Comparison of ENCODE assay signal across 13 mouse cellular contexts in the genomic region with DNA sequence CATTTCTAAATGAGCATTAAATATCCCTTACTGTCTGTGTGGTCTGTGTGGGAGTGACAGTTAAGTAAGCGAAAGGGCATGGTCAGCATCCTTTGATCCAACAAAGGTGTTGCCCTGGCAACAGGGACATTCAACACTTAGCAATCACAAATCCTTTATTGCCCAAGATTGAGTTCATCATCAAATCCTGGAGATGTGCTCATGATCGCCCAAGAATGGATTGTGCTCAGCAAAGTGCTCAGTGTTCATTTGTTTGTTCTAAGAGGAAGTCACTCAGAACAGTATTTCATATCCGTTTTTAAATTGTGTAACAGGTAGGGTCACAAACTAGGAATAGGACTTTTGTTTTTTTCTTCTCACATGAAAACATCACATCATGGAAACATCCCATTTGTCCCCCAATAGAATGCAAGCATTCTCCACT.
A peak's percentile ranks its signal among the peaks of the same experiment; 100 is the strongest.
DNase-seq lines count a peak whose midpoint lies in the region; TF ChIP-seq lines count a peak whose summit lies in the region.
"Had no signal": no experiment of that assay in that cellular context is flagged by ENCODE, and none has a peak within 500 bp of the region (broad histone marks: within the 10 kb centered on the region; RNA-seq: fewer than 3 reads in every experiment).

No protein-coding gene starts in this region.

- H3K79me2 ChIP-seq in heart, adult 2 months (replicated peaks; ENCODE audit: control insufficient read depth, insufficient read depth, low read length), result peaks cover 1% of the 10 kb centered on the region; the same call in 1 of the 2 replicates
- no peaks in the 10 kb centered on the region for H3K79me2 ChIP-seq in macrophage (ENCODE audit: inconsistent target)

- H3K36me3 ChIP-seq in heart, adult 2 months (ENCODE audit: control insufficient read depth, insufficient read depth, low read length), result peaks cover 4% of the 10 kb centered on the region
- peaks cover 3% of the 10 kb centered on the region; the same call in 1 of the 2 replicates for H3K36me3 ChIP-seq in spleen, adult 2 months (ENCODE audit: control insufficient read depth, insufficient read depth, low read length)
- no peaks in the 10 kb centered on the region for H3K36me3 ChIP-seq in macrophage (ENCODE audit: inconsistent target)
- H3K36me3 ChIP-seq: neural tube, embryonic 12.5 days had no signal

- H3K4me1 ChIP-seq in heart, adult 2 months (ENCODE audit: control insufficient read depth, insufficient read depth, low read length), result peaks cover 10% of the 10 kb centered on the region
- H3K4me1 ChIP-seq in spleen, adult 2 months (ENCODE audit: control insufficient read depth, insufficient read depth, insufficient read length), result peaks cover 11% of the 10 kb centered on the region; the same call in 1 of the 2 replicates
- H3K4me1 ChIP-seq: neural tube, embryonic 12.5 days had no signal

- H3K4me3 ChIP-seq in heart, adult 2 months, result no peak overlapping the region
- no peak overlapping the region for H3K4me3 ChIP-seq in spleen, adult 2 months (ENCODE audit: extremely low read depth, insufficient read depth, insufficient read length)
- no peak overlapping the region for H3K4me3 ChIP-seq in macrophage (ENCODE audit: inconsistent target)
- H3K4me3 ChIP-seq: embryonic facial prominence, embryonic 10.5 days; neural tube, embryonic 12.5 days had no signal

- intact Hi-C loops in heart, adult 2 months (cut with DNase I), result no loop called here

- no peak for TF ChIP-seq EP300 in heart, adult 2 months (IDR thresholded peaks at IDR 0.05; ENCODE audit: insufficient read depth, low read depth, low read length)

- H3K27me3 ChIP-seq in heart, adult 2 months (ENCODE audit: control insufficient read depth, insufficient read depth, low read length), result no peaks in the 10 kb centered on the region
- no peaks in the 10 kb centered on the region for H3K27me3 ChIP-seq in spleen, adult 2 months (ENCODE audit: control insufficient read depth, insufficient read depth, low read length)
- H3K27me3 ChIP-seq: neural tube, embryonic 12.5 days had no signal

- 75% methylated on average over 3 of the region's 3 CpGs for WGBS in heart, adult 2 months
- WGBS in spleen, adult 2 months, result 53% methylated on average over 3 of the region's 3 CpGs
- WGBS in macrophage (ENCODE audit: missing documents), result 25% methylated on average over 3 of the region's 3 CpGs

- no peak for DNase-seq in heart, adult 2 months
- DNase-seq in heart, postnatal 4 days, result no peak
- peak in 1 of 2 experiments; percentile 65 for DNase-seq in spleen, adult 2 months (ENCODE audit: low read depth in 1 of 2, low spot score in 2 of 2)
- no peak for DNase-seq in spleen, postnatal 10 days (ENCODE audit: low spot score in 2 of 2)
- DNase-seq in frontal cortex, postnatal 10 days (ENCODE audit: low spot score in 2 of 2), result no peak
- no peak for DNase-seq in frontal cortex, postnatal 36 days (ENCODE audit: low spot score in 2 of 2)
- DNase-seq in cerebellum, postnatal 14 days, result no peak
- DNase-seq: cerebellum, adult 2 months; lung, embryonic 14.5 days; midbrain, embryonic 14.5 days had no signal

- TF ChIP-seq POLR2A in heart, adult 2 months (IDR thresholded peaks at IDR 0.05; ENCODE audit: insufficient read depth, low read depth, low read length), result no peak
- no peak for TF ChIP-seq POLR2A in spleen, adult 2 months (IDR thresholded peaks at IDR 0.05; ENCODE audit: low read depth, low read length)

- no peak for TF ChIP-seq CTCF in heart, adult 2 months (IDR thresholded peaks at IDR 0.05)
- TF ChIP-seq CTCF in spleen, adult 2 months (IDR thresholded peaks at IDR 0.05; ENCODE audit: extremely low read depth, insufficient read depth, insufficient read length, insufficient replicate concordance), result no peak

- peak overlapping the region; percentile 43 for H3K27ac ChIP-seq in heart, adult 2 months
- H3K27ac ChIP-seq in spleen, adult 2 months (ENCODE audit: insufficient read depth, low read length), result peak overlapping the region; percentile 72; the same call in 1 of the 2 replicates
- H3K27ac ChIP-seq in macrophage, result peak overlapping the region; percentile 92
- H3K27ac ChIP-seq: embryonic facial prominence, embryonic 10.5 days; neural tube, embryonic 12.5 days had no signal

- no peak overlapping the region for H3K9ac ChIP-seq in heart, adult 2 months (ENCODE audit: low read depth, low read length)
- H3K9ac ChIP-seq: lung, embryonic 14.5 days; neural tube, embryonic 12.5 days had no signal
